Mouse (Mus musculus): Measurements from ENCODE around the gene Ogdhl. TPM values are rescaled to one million over a fixed set of nuclear protein-coding genes. Genes with fewer than 3 reads are reported as not detected.

Gene Ogdhl
- polyA plus RNA-seq, 1 experiment from 2014 or later, result 25.9 TPM

- H3K4me2 ChIP-seq (replicated peaks), result no peak overlapping the region
- no peak overlapping the region for H3K27ac ChIP-seq
- H3K36me3 ChIP-seq, result no peaks in the 10 kb centered on the region
- 58% methylated on average over 15 of the region's 15 CpGs for WGBS
- H3K9ac ChIP-seq (replicated peaks), result no peak overlapping the region
- peaks cover 25% of the 10 kb centered on the region for H3K4me1 ChIP-seq (replicated peaks)
- H3K4me3 ChIP-seq (replicated peaks), result no peak overlapping the region
- H3K9me3 ChIP-seq, result no peaks in the 10 kb centered on the region
- H3K27me3 ChIP-seq, result peaks cover 15% of the 10 kb centered on the region; the same call in 1 of the 2 replicates
- ATAC-seq, result no peak
Observed at GRCm38 (mm10) chr14:32381619-32382018, 59.8 kb downstream of the Ogdhl start.

- peak; percentile 79 for ATAC-seq
- H3K4me2 ChIP-seq (replicated peaks), result peak within 1 kb of the TSS; percentile 41
- H3K36me3 ChIP-seq, result no peaks in the 10 kb centered on the region
- no peaks in the 10 kb centered on the region for H3K27me3 ChIP-seq
- H3K9ac ChIP-seq (replicated peaks), result no peak within 1 kb of the TSS
- no peaks in the 10 kb centered on the region; the same call in 1 of the 2 replicates for H3K9me3 ChIP-seq
- H3K4me1 ChIP-seq (replicated peaks), result peaks cover 6% of the 10 kb centered on the region
- H3K4me3 ChIP-seq (replicated peaks), result no peak within 1 kb of the TSS
- no peak within 1 kb of the TSS for H3K27ac ChIP-seq
- 0% methylated on average over 13 of the region's 13 CpGs for WGBS
Observed at GRCm38 (mm10) chr14:32388196-32388595, 66.4 kb downstream of the Ogdhl start, which contains the start of gene 1700024G13Rik. 1700024G13Rik (minus strand) TSS chr14:32388391.

Other genes with a start within 250 kb of the Ogdhl start
- 21.0 and 27.2 TPM in 2 replicates for gene Oxnad1, start 236.6 kb upstream of the Ogdhl start, polyA plus RNA-seq (2015; fragmentation: Nextera tagmentation; extraction: Ambion mirVana)
- gene Dph3, start 236.3 kb upstream of the Ogdhl start, polyA plus RNA-seq (2015; fragmentation: Nextera tagmentation; extraction: Ambion mirVana), result 73.9 and 82.5 TPM in 2 replicates
- not detected in 2 replicates for gene Msmb, start 180.0 kb upstream of the Ogdhl start, polyA plus RNA-seq (2015; fragmentation: Nextera tagmentation; extraction: Ambion mirVana)
- gene Ncoa4, start 162.2 kb upstream of the Ogdhl start, polyA plus RNA-seq (2015; fragmentation: Nextera tagmentation; extraction: Ambion mirVana), result 89.7 and 93.6 TPM in 2 replicates
- 215 and 223 TPM in 2 replicates for gene Timm23, start 120.1 kb upstream of the Ogdhl start, polyA plus RNA-seq (2015; fragmentation: Nextera tagmentation; extraction: Ambion mirVana)
- gene Parg, start 120.1 kb upstream of the Ogdhl start, polyA plus RNA-seq (2015; fragmentation: Nextera tagmentation; extraction: Ambion mirVana), result 42.5 and 44.3 TPM in 2 replicates
- gene 1700024G13Rik, start 66.4 kb downstream of the Ogdhl start, polyA plus RNA-seq (2015; fragmentation: Nextera tagmentation; extraction: Ambion mirVana), result 0.32 TPM in 1 of 2 replicates, not detected in the other
- gene Slc18a3, start 142.8 kb downstream of the Ogdhl start, polyA plus RNA-seq (2015; fragmentation: Nextera tagmentation; extraction: Ambion mirVana), result 1.4 and 1.5 TPM in 2 replicates
- gene Chat, start 144.0 kb downstream of the Ogdhl start, polyA plus RNA-seq (2015; fragmentation: Nextera tagmentation; extraction: Ambion mirVana), result 0.40 and 0.44 TPM in 2 replicates
- 32.4 and 33.8 TPM in 2 replicates for gene Ercc6, start 191.5 kb downstream of the Ogdhl start, polyA plus RNA-seq (2015; fragmentation: Nextera tagmentation; extraction: Ambion mirVana)

Measured in midbrain, embryonic 13.5 days (tissue).